In genomic region chr11:84828516-84829399, GRCm38 (mm10) we compare ENCODE assay signal across 7 mouse cellular contexts. TPM values are rescaled to one million over a fixed set of nuclear protein-coding genes. Genes with fewer than 3 reads are reported as not detected.
DNase-seq lines count a peak whose midpoint lies in the region; ATAC-seq lines count a peak whose summit lies in the region.

Dhrs11 (minus strand) TSS chr11:84828994.

- H3K4me3 ChIP-seq in embryonic facial prominence, embryonic 11.5 days (ENCODE audit: low read depth, low read length), result peak within 1 kb of the TSS; percentile 81
- H3K4me3 ChIP-seq in limb, embryonic 10.5 days, result peak within 1 kb of the TSS; percentile 90
- H3K4me3 ChIP-seq in midbrain, embryonic 12.5 days, result peak within 1 kb of the TSS; percentile 69

- peak; percentile 99 for DNase-seq in adrenal gland, postnatal 14 days
- DNase-seq in embryonic facial prominence, embryonic 11.5 days (ENCODE audit: low spot score), result peak; percentile 88
- peak; percentile 96 for DNase-seq in kidney, adult 11 months
- peak; percentile 94 for DNase-seq in limb, embryonic 10.5 days (ENCODE audit: low spot score)
- DNase-seq in skeletal muscle tissue, adult 2 months (ENCODE audit: low read depth, low spot score), result peak; percentile 92

- WGBS in embryonic facial prominence, embryonic 11.5 days, result under 1% methylated on average over 61 of the region's 62 CpGs
- WGBS in limb, embryonic 10.5 days, result under 1% methylated on average over 62 of the region's 62 CpGs
- under 1% methylated on average over 62 of the region's 62 CpGs for WGBS in midbrain, embryonic 12.5 days

- no peak within 1 kb of the TSS for H3K27ac ChIP-seq in embryonic facial prominence, embryonic 11.5 days (replicated peaks; ENCODE audit: low read depth, low read length)
- peak within 1 kb of the TSS; percentile 83 for H3K27ac ChIP-seq in limb, embryonic 10.5 days
- H3K27ac ChIP-seq in midbrain, embryonic 12.5 days (replicated peaks), result no peak within 1 kb of the TSS; the same call in 1 of the 2 replicates

- no peaks in the 10 kb centered on the region for H3K27me3 ChIP-seq in embryonic facial prominence, embryonic 11.5 days (ENCODE audit: control insufficient read depth, insufficient read depth, low read length)
- no peaks in the 10 kb centered on the region for H3K27me3 ChIP-seq in limb, embryonic 10.5 days (ENCODE audit: low read depth, poor library complexity, severe bottlenecking)
- no peaks in the 10 kb centered on the region for H3K27me3 ChIP-seq in midbrain, embryonic 12.5 days

- no peaks in the 10 kb centered on the region for H3K4me1 ChIP-seq in embryonic facial prominence, embryonic 11.5 days (ENCODE audit: control insufficient read depth, insufficient read depth, low read length)
- H3K4me1 ChIP-seq in limb, embryonic 10.5 days, result peaks cover 20% of the 10 kb centered on the region
- H3K4me1 ChIP-seq in midbrain, embryonic 12.5 days, result peaks cover 15% of the 10 kb centered on the region

- H3K9me3 ChIP-seq in embryonic facial prominence, embryonic 11.5 days (replicated peaks; ENCODE audit: control insufficient read depth, low read length), result no peaks in the 10 kb centered on the region
- H3K9me3 ChIP-seq in limb, embryonic 10.5 days (replicated peaks), result no peaks in the 10 kb centered on the region
- no peaks in the 10 kb centered on the region for H3K9me3 ChIP-seq in midbrain, embryonic 12.5 days

- H3K4me2 ChIP-seq in embryonic facial prominence, embryonic 11.5 days (ENCODE audit: low read depth, low read length), result peak within 1 kb of the TSS; percentile 95
- H3K4me2 ChIP-seq in midbrain, embryonic 12.5 days (replicated peaks), result peak within 1 kb of the TSS; percentile 95

- peak; percentile 95 for ATAC-seq in embryonic facial prominence, embryonic 11.5 days (replicated peaks; ENCODE audit: insufficient number of reproducible peaks, low FRiP score, low TSS enrichment, low read depth)
- ATAC-seq in granulocyte monocyte progenitor cell, adult 5-6 weeks (replicated peaks; ENCODE audit: poor library complexity, severe bottlenecking), result peak; percentile 94
- ATAC-seq in midbrain, embryonic 12.5 days (ENCODE audit: low FRiP score, low read depth), result peak; percentile 90

- no peaks in the 10 kb centered on the region for H3K36me3 ChIP-seq in embryonic facial prominence, embryonic 11.5 days (replicated peaks; ENCODE audit: control insufficient read depth, insufficient read depth, low read depth, low read length)
- H3K36me3 ChIP-seq in limb, embryonic 10.5 days, result peaks cover 38% of the 10 kb centered on the region
- H3K36me3 ChIP-seq in midbrain, embryonic 12.5 days, result peaks cover 34% of the 10 kb centered on the region

- peak within 1 kb of the TSS; percentile 67 for H3K9ac ChIP-seq in embryonic facial prominence, embryonic 11.5 days (replicated peaks; ENCODE audit: low read length)
- peak within 1 kb of the TSS; percentile 68 for H3K9ac ChIP-seq in midbrain, embryonic 12.5 days (replicated peaks)

RNA-seq across cellular contexts. Expression of gene Dhrs11, which starts in this region (rescaled TPM):
- total RNA-seq in adrenal gland, postnatal 14 days (2021), result 49.4 and 49.8 TPM in 2 replicates
- polyA plus RNA-seq in embryonic facial prominence, embryonic 11.5 days (2014; fragmentation: Nextera tagmentation; extraction: Ambion mirVana), result 11.7 and 12.0 TPM in 2 replicates
- total RNA-seq in granulocyte monocyte progenitor cell, adult 5-6 weeks (2014; fragmentation: Nextera tagmentation), result 20.6 and 38.4 TPM in 2 replicates
- total RNA-seq in granulocyte monocyte progenitor cell, adult 5-6 weeks (2017), result 14.9 and 15.9 TPM in 2 replicates
- 12.6 and 14.2 TPM in 2 replicates for polyA plus RNA-seq in limb, embryonic 10.5 days (2016; fragmentation: Nextera tagmentation; extraction: Ambion mirVana)
- 6.8 and 7.6 TPM in 2 replicates for polyA plus RNA-seq in midbrain, embryonic 12.5 days (2016; fragmentation: Nextera tagmentation; extraction: Ambion mirVana)
